Mouse (Mus musculus) spleen, postnatal 36 days (tissue): ENCODE data around the gene Metap1.

Experiments used
- DNase-seq, 2 experiments: peaks; one replicate each; pipeline ENCODE4 v3.0.0; 2022; ENCODE audit warnings: low spot score in 2 of 2, mixed read lengths in 1 of 2

The Metap1 gene

DNA sequence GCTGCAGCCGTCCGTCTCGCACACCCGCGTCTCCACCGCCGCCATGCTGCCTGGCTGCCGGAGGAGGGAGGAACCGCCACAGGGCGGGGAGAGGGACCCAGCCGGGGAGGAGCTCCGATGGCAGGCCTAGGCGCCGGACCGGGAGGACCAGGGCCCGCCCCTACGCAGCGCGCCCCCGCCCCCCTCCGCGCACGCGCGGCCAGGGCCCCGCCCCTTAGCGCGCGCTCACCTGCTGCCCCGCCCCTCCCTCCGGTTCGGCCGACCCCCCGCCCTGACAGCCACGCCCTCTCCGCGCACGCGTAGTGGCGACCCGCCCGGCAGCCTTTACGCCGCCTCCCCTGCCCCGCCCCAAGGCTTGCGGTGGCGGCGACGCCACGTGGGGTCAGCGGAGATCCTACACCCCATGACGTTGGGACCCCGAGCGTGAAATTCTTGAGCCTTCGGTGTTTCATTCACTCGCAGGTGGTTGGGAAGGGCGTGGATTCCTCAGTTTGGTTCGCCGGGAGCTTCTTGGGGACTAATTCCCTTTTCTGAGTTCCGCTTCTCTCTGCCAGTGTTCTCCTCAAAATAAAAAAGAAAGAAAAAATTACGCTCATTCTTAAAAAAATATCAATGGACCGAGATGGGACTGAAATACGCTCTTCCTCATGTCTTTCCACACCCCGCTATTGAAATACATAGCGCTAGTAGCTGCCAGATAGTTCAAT is at the start of gene Metap1:
TSS of gene Metap1 (minus strand) at position 189 of the 707 bp plus-strand sequence.
- DNase-seq, result peak; percentile 94 to 95

GRCm38 (mm10) chr3:138536031-138536430 is 46.7 kb upstream of the Metap1 start:
- no peak for DNase-seq

DNA sequence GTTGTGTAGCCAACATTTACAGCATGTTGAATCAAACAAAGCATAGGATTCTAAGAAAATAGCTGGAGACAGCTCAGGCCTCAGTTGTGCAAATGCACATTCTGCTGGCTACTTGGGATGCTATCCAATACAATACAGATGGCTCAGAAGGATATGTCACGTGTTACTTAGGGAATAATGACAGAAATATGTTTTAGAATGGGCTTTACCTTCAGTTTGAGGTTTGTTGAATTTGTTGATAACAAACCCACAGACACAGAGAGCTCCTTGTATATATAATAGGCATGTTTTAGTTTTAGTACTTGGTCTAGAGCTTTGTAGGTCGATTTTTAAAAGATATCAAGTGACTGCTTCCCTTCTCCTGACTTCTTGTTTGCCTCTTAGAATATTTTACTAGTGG is 43.4 kb upstream of the Metap1 start:
- DNase-seq, result no peak

- DNase-seq, result no peak
Observed at GRCm38 (mm10) chr3:138531479-138532181, 42.3 kb upstream of the Metap1 start.

DNA sequence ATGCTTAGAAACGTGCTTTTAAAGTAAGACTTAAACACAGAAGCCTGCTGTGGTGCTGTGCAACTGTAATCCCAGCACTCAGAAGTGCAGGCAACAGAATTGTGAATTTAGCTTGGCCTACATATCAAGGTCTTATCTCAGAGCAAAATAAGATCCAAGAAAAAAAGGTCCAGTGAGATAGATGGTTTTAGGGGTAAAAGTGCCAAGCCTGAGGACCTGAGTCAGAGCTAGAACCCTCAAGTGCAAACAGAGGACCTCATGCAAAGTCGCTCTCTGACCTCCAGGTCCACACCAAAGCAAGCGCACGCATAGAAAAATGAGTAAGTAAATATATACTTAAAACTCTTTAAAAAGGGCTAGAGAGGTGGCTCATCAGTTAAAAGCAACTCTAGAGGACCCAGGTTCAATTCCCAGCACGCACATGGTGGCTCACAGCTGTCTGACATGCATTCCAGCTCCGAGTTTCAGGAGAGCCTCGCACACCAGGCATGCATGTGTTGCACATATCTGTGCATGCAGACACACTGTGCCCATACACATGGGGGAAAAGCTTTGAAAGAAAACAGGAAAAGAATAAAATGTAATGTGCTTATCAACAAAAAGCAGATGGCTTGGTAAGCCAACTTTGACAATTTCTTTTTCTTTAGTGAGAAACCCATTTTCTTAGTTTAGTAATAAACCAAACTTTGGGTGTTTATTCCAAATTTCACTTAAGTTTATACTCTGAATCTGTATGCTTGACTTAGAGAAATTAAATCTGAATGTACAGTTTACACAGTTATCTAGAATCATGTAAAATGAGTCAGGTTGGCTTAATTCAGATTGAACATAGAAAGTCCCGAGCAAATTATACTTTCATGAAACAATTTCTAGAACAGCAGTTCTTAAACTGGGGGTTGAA is 41.5 kb upstream of the Metap1 start:
- no peak for DNase-seq

GRCm38 (mm10) chr3:138528265-138528664 is 39.0 kb upstream of the Metap1 start:
- DNase-seq, result no peak

DNA sequence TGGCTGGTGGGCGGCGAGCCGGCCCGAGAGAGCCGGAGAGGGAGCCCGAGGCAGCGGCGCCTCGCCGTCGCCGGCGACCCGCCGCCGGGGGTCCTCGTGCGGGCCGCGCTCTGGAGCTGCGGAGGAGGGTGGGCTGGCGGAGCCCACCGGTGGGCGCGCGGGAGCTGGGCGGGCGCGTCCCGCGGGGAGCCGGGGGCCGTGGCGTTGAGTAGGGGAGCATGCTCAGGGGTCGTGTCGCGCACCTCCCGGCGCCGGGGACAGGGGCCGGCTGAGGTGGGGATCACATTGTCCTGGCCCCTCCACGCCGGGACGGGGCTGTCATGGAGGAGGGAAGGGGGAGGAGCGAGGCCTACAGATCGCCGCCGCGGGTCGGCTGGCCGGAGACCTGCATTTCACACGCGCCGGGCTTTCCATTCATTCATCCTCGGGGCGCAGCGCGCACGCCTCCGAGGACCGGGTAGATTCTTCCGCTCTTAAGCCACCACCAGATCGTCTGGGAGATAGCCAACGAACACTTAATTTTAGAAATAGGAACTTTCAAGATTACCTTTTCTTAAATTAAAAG is 38.4 kb upstream of the Metap1 start:
- peak; percentile 60 to 61 for DNase-seq

- peak; percentile 98 to 99 for DNase-seq
Observed at GRCm38 (mm10) chr3:138526916-138527666, 37.8 kb upstream of the Metap1 start.

DNA sequence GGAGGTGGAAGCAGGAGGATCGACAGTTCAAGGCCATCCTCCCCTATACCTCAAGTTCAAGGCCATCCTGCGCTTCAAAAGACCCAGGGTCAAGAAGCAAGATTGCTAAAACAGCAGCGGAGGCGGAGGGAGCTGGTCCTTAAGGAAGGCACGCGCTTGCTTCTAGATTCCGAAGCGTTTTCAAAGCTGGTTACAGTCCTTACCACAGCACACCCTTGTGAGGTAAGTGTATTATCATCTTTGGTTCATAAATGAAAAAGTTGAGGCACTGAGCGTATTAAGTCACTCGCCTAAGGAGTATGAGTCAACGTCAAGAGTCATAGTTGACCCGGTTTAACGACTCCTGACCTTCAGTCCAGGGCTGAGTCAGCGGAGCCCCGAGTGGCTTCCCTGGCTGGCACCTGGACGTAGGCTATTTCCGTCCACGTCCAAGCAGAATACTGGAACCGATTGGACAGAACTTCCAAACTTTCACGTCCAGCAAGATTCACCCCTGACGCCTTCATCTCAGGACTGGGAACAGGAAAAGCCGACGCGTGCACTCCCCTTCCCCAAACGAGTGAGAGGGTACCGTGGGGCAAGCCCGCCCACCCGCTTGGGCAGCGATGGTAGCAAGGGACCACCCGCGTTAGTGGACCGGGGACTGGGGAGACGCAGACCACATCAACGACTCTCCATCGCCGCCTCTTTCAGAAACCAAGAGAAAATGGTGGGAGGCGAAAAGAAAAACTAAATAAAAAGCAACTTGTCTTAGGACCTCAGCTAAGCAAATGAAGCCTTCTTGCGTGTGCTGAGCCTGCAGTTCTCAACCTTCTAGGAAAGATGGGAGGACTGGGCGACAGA is 37.0 kb upstream of the Metap1 start, which contains the start of gene Eif4e:
TSS of gene Eif4e (plus strand) at position 107 of the 843 bp plus-strand sequence.
- DNase-seq, result peak; percentile 3 to 26

DNA sequence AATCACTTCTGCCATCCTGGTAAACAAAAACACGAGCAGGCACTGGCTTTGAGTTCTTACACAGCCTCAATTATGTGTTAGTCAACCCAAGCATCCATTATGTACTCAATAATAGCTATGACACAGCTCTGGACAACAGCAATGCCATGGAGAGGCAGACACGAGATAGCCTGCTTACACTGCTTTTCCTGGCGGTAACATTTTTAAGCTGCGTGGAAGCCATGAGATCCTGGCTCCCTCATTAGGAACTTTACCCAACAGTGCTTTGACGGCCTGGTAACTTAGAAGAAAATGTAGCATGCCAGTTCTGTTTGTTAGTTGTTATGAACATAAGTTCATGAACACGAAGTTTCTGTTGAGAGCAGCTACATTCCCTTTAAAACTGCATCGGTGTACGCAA is 36.2 kb upstream of the Metap1 start:
- no peak for DNase-seq

GRCm38 (mm10) chr3:138523956-138524355 is 34.6 kb upstream of the Metap1 start:
- DNase-seq, result no peak

- no peak for DNase-seq
Observed at GRCm38 (mm10) chr3:138519218-138519617, 29.9 kb upstream of the Metap1 start.

GRCm38 (mm10) chr3:138517881-138518280 is 28.6 kb upstream of the Metap1 start:
- DNase-seq, result peak; percentile 14 to 17

DNA sequence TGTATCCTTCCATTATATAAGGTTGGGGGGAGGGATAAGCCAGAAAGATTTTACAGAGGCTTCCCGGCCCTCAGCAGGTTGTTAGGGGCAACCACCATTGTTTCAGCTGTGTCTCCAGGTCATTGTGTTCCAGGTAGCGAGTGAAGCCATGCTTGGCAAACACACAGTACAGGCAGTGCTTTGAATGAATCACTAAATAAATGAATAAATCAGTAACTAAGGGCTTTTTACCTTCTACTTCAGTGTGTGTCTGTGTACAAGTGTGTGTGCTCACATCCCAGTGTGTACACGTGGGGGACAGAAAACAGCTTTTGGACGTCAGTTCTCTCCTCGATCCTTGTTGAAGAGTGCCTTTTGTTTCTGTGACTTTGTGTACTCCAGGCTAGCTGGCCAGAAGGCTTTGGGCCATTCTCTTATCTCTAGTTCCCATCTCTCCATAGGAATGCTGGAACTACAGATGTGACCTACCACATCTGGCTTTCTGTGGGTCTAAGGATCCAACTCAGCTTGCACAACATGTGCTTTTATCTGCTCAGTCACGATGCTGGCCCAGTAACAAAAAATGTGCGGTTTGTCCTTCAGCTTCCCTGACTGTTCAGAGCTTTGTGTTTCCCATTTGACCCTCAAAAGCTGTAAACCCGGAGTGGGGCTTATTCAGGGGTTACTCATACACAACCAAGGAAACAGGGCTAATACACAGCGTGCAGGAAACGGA is 26.5 kb upstream of the Metap1 start:
- no peak for DNase-seq

- DNase-seq, result no peak
Observed at GRCm38 (mm10) chr3:138514749-138515148, 25.4 kb upstream of the Metap1 start.

- DNase-seq, result no peak
Observed at GRCm38 (mm10) chr3:138513243-138513642, 23.9 kb upstream of the Metap1 start.

GRCm38 (mm10) chr3:138510471-138510870 is 21.2 kb upstream of the Metap1 start:
- DNase-seq, result no peak

GRCm38 (mm10) chr3:138509581-138509980 is 20.3 kb upstream of the Metap1 start:
- no peak for DNase-seq

DNA sequence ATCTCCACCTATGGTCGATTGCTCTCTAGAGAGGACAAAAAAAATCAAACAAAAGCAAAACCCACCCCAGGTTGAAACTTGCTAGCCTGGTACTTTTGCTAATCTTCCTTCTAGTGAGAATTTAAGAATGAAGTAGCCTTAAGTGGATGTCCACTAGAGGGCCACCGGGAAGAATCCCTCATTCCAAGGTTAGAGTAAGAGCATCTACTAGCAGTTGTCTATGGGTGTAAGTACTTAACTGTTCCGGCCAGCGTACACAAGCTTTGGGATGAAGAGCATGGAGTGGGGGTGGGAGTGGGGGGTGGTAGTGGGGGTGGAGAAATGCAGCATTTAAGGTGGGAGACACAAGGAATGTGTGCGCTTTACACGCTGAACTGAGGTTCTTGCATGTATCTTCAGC is 17.4 kb upstream of the Metap1 start:
- DNase-seq, result no peak
